Mouse (Mus musculus): ENCODE data around the gene Tmprss13.

DNA sequence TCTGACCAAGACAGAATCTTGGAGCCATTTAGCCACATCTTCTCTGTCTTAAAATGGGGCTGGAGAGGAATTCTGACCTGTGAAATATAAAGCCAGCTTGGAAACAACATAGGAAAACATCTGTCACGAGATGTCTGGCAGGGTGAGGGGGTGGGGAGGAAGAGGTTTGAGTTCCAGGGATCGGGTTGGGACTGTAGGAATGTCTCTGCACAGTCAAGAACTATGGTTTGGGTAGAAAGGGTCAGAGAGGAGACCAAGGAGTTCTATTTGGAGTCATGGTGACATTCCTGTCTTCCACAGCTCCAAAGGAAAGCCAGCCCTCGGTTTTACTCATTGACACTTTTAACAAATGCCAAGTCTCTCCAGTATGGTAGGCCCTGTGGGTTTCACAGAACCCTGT is 55.0 kb downstream of the Tmprss13 start:
- TF ChIP-seq EP300 (IDR thresholded peaks at IDR 0.05; ENCODE audit: insufficient read depth, low read depth, low read length) (no peak), POLR2A (IDR thresholded peaks at IDR 0.05; ENCODE audit: insufficient read depth, low read length) (no peak)
